Mouse (Mus musculus): ENCODE data around the gene Trim8. TPM values are rescaled to one million over a fixed set of nuclear protein-coding genes. Genes with fewer than 3 reads are reported as not detected.

The Trim8 gene
- 25.0 TPM for polyA plus RNA-seq (2017; shearing (Covaris generic))

GRCm38 (mm10) chr19:46501401-46502068, at the start of gene Trim8:
Gene Trim8 (plus strand): TSS chr19:46501702.

Other genes starting within 250 kb of the Trim8 start
- gene Nfkb2, start 197.4 kb upstream of the Trim8 start, polyA plus RNA-seq (2017; shearing (Covaris generic)): 34.1 TPM
- gene Psd, start 174.5 kb upstream of the Trim8 start, polyA plus RNA-seq (2017; shearing (Covaris generic)): 5.3 TPM
- gene Fbxl15, start 173.5 kb upstream of the Trim8 start, polyA plus RNA-seq (2017; shearing (Covaris generic)): 3.5 TPM
- 61.9 TPM for gene Cuedc2, start 163.0 kb upstream of the Trim8 start, polyA plus RNA-seq (2017; shearing (Covaris generic))
- 9.1 TPM for gene Mfsd13a, start 160.6 kb upstream of the Trim8 start, polyA plus RNA-seq (2017; shearing (Covaris generic))
- 0.53 TPM for gene 2310034G01Rik, start 151.4 kb upstream of the Trim8 start, polyA plus RNA-seq (2017; shearing (Covaris generic))
- 126 TPM for gene Actr1a, start 106.0 kb upstream of the Trim8 start, polyA plus RNA-seq (2017; shearing (Covaris generic))
- gene Sufu, start 104.8 kb upstream of the Trim8 start, polyA plus RNA-seq (2017; shearing (Covaris generic)): 30.0 TPM
- gene Arl3, start 71.5 kb downstream of the Trim8 start, polyA plus RNA-seq (2017; shearing (Covaris generic)): 22.9 TPM
- gene Sfxn2, start 71.7 kb downstream of the Trim8 start, polyA plus RNA-seq (2017; shearing (Covaris generic)): 18.2 TPM
- 77.0 TPM for gene Wbp1l, start 97.4 kb downstream of the Trim8 start, polyA plus RNA-seq (2017; shearing (Covaris generic))
- gene Cyp17a1, start 171.5 kb downstream of the Trim8 start, polyA plus RNA-seq (2017; shearing (Covaris generic)): not detected
- 7.5 TPM for gene Borcs7, start 188.2 kb downstream of the Trim8 start, polyA plus RNA-seq (2017; shearing (Covaris generic))
- gene As3mt, start 205.8 kb downstream of the Trim8 start, polyA plus RNA-seq (2017; shearing (Covaris generic)): 16.2 TPM